Mouse (Mus musculus) intestine, postnatal 0 days (tissue): ENCODE results near the gene Mad2l1bp. TPM values are rescaled to one million over a fixed set of nuclear protein-coding genes. Genes with fewer than 3 reads are reported as not detected.

Experiments
- ATAC-seq: fragments of 200-750 bp; cut with Nextera tagmentation; 2 replicates; pipeline ENCODE4 v1.8.0; 2017; ENCODE audit warnings: mild to moderate bottlenecking, moderate TSS enrichment, moderate library complexity
- H3K27ac ChIP-seq: fragments of 300-500 bp; sonication (generic); 2 replicates; pipeline ENCODE4 v1.5.1; 2014; ENCODE audit warnings: mild to moderate bottlenecking, low read depth, low read length, moderate library complexity
- H3K27me3 ChIP-seq: fragments of 300-500 bp; sonication (generic); replicated peaks from 2 replicates; pipeline ENCODE4 v1.6.1; 2014; ENCODE audit warnings: low read length, mixed read lengths; ENCODE audit not compliant: control insufficient read depth, insufficient read depth
- H3K36me3 ChIP-seq: fragments of 300-500 bp; sonication (generic); 2 replicates; pipeline ENCODE4 v1.6.1; 2014; ENCODE audit warnings: mild to moderate bottlenecking, moderate library complexity; ENCODE audit not compliant: control insufficient read depth, insufficient read depth
- H3K4me1 ChIP-seq: fragments of 300-500 bp; sonication (generic); replicated peaks from 2 replicates; pipeline ENCODE4 v1.6.1; 2014; ENCODE audit warnings: antibody characterized with exemption, low read length, mixed read lengths; ENCODE audit not compliant: control insufficient read depth, insufficient read depth
- H3K4me2 ChIP-seq: fragments of 300-500 bp; sonication (generic); replicated peaks from 2 replicates; pipeline ENCODE4 v1.6.1; 2014; ENCODE audit warnings: low read depth, mild to moderate bottlenecking, moderate library complexity
- H3K4me3 ChIP-seq: fragments of 300-500 bp; sonication (generic); 2 replicates; pipeline ENCODE4 v1.5.1; 2014; ENCODE audit warnings: low read depth, low read length
- H3K9ac ChIP-seq: fragments of 300-500 bp; sonication (generic); 2 replicates; pipeline ENCODE4 v1.6.1; 2014; ENCODE audit warnings: mild to moderate bottlenecking, low read depth, low read length
- H3K9me3 ChIP-seq: fragments of 300-500 bp; sonication (generic); 2 replicates; pipeline ENCODE4 v1.6.1; 2016; ENCODE audit warnings: mixed run types; ENCODE audit not compliant: control insufficient read depth
- CTCF ChIP-seq: sonication (generic); IDR thresholded peaks from 2 replicates; pipeline ENCODE4 v1.5.1; 2016; ENCODE audit warnings: low read depth, mild to moderate bottlenecking, control low read depth, antibody characterized with exemption, moderate library complexity
- WGBS: fragments of 180-500 bp; shearing (Covaris S2); extraction: QIAGEN DNeasy Blood & Tissue Kit; methylation state at CpG from one replicate; pipeline ENCODE4 v1.1.7; 2014; 5-methylcytosine and 5-hydroxymethylcytosine counted together
- polyA plus RNA-seq: library from polyadenylated mRNA; unstranded; fragments of >200 nt; fragmentation: Nextera tagmentation; extraction: Ambion mirVana; gene quantifications from 2 replicates; pipeline ENCODE4 v1.2.1, GENCODE M21; 2015

Gene Mad2l1bp
- polyA plus RNA-seq, 1 experiment from 2014 or later: 40.2 TPM

GRCm38 (mm10) chr17:46164301-46164700 is 10.9 kb upstream of the Mad2l1bp start:
- Histone ChIP-seq H3K9me3 (no peaks in the 10 kb centered on the region), H3K4me3 (no peak overlapping the region), H3K27ac (no peak overlapping the region), H3K27me3 (no peaks in the 10 kb centered on the region), H3K9ac (no peak overlapping the region), H3K4me2 (no peak overlapping the region), H3K36me3 (peaks cover 56% of the 10 kb centered on the region), H3K4me1 (peaks cover 4% of the 10 kb centered on the region; the same call in 1 of the 2 replicates)
- no peak for TF ChIP-seq CTCF
- ATAC-seq: no peak
- WGBS: 96% methylated on average over 8 of the region's 8 CpGs

GRCm38 (mm10) chr17:46162951-46163421 is 9.6 kb upstream of the Mad2l1bp start:
- Histone ChIP-seq H3K27ac (peak overlapping the region; percentile 87), H3K9me3 (no peaks in the 10 kb centered on the region), H3K36me3 (peaks cover 43% of the 10 kb centered on the region), H3K4me2 (peak overlapping the region; percentile 81), H3K4me1 (peaks cover 7% of the 10 kb centered on the region; the same call in 1 of the 2 replicates), H3K27me3 (no peaks in the 10 kb centered on the region), H3K9ac (peak overlapping the region; percentile 24; the same call in 1 of the 2 replicates), H3K4me3 (peak overlapping the region; percentile 16; the same call in 1 of the 2 replicates)
- no peak for TF ChIP-seq CTCF
- whole genome bisulfite sequencing: 39% methylated on average over 9 of the region's 9 CpGs
- 0 out of 2 replicates have a peak, but pooled peaks have one; percentile 3 for ATAC-seq

- Histone ChIP-seq H3K9ac (no peak overlapping the region), H3K27ac (peak overlapping the region; percentile 87), H3K4me3 (peak overlapping the region; percentile 16; the same call in 1 of the 2 replicates), H3K27me3 (no peaks in the 10 kb centered on the region), H3K36me3 (peaks cover 38% of the 10 kb centered on the region), H3K4me2 (peak overlapping the region; percentile 81), H3K9me3 (no peaks in the 10 kb centered on the region), H3K4me1 (peaks cover 7% of the 10 kb centered on the region; the same call in 1 of the 2 replicates)
- no peak for TF ChIP-seq CTCF
- no peak for ATAC-seq
- 59% methylated on average over 7 of the region's 7 CpGs for WGBS
Observed at GRCm38 (mm10) chr17:46162551-46162950, 9.2 kb upstream of the Mad2l1bp start.

GRCm38 (mm10) chr17:46161710-46162109 is 8.4 kb upstream of the Mad2l1bp start:
- no peaks in the 10 kb centered on the region for H3K9me3 ChIP-seq
- peak overlapping the region; percentile 80 for H3K4me3 ChIP-seq
- no peaks in the 10 kb centered on the region for H3K27me3 ChIP-seq
- TF ChIP-seq CTCF: no peak
- peaks cover 30% of the 10 kb centered on the region for H3K36me3 ChIP-seq
- peaks cover 7% of the 10 kb centered on the region; the same call in 1 of the 2 replicates for H3K4me1 ChIP-seq
- peak overlapping the region; percentile 87 for H3K27ac ChIP-seq
- no peak for ATAC-seq
- peak overlapping the region; percentile 80 for H3K9ac ChIP-seq
- H3K4me2 ChIP-seq: peak overlapping the region; percentile 81
- 38% methylated on average over 9 of the region's 9 CpGs for WGBS

- peak overlapping the region; percentile 80 for H3K4me3 ChIP-seq
- peak overlapping the region; percentile 87 for H3K27ac ChIP-seq
- no peak for TF ChIP-seq CTCF
- H3K36me3 ChIP-seq: peaks cover 25% of the 10 kb centered on the region
- H3K9ac ChIP-seq: peak overlapping the region; percentile 80
- H3K9me3 ChIP-seq: no peaks in the 10 kb centered on the region
- peaks cover 7% of the 10 kb centered on the region; the same call in 1 of the 2 replicates for H3K4me1 ChIP-seq
- WGBS: under 1% methylated on average over 19 of the region's 19 CpGs
- peak overlapping the region; percentile 81 for H3K4me2 ChIP-seq
- no peaks in the 10 kb centered on the region for H3K27me3 ChIP-seq
- ATAC-seq: no peak
Observed at GRCm38 (mm10) chr17:46161179-46161578, 7.8 kb upstream of the Mad2l1bp start.

GRCm38 (mm10) chr17:46160686-46161085 is 7.3 kb upstream of the Mad2l1bp start, which contains the start of gene Gtpbp2:
Gtpbp2 (plus strand) TSS chr17:46161032.
- TF ChIP-seq CTCF: no peak
- peak within 1 kb of the TSS; percentile 91 for H3K27ac ChIP-seq
- peak; percentile 91 for ATAC-seq
- H3K9ac ChIP-seq: peak within 1 kb of the TSS; percentile 80
- peak within 1 kb of the TSS; percentile 80 for H3K4me3 ChIP-seq
- no peaks in the 10 kb centered on the region for H3K27me3 ChIP-seq
- peaks cover 20% of the 10 kb centered on the region for H3K36me3 ChIP-seq
- H3K9me3 ChIP-seq: no peaks in the 10 kb centered on the region
- peaks cover 7% of the 10 kb centered on the region; the same call in 1 of the 2 replicates for H3K4me1 ChIP-seq
- H3K4me2 ChIP-seq: peak within 1 kb of the TSS; percentile 81
- WGBS: under 1% methylated on average over 23 of the region's 23 CpGs
